Mouse (Mus musculus) kidney, postnatal 4 days (tissue): ENCODE results near the gene Spata1.
A peak's percentile ranks its signal among the peaks of the same experiment; 100 is the strongest.

ENCODE experiments used
- DNase-seq, 2 experiments: peaks; one replicate each; pipeline ENCODE4 v3.0.0; 2021; ENCODE audit warnings: mixed read lengths in 2 of 2

Gene Spata1

GRCm38 (mm10) chr3:146499431-146500002 is at the start of gene Spata1, which contains the start of gene Gng5:
TSS of gene Spata1 (minus strand) at chr3:146499753.
TSS of gene Gng5 (plus strand) at chr3:146499807.
- peak; percentile 95 to 96 for DNase-seq

- no peak for DNase-seq
These were observed 44.1 kb upstream of the Spata1 start for GRCm38 (mm10) chr3:146543632-146544031.

GRCm38 (mm10) chr3:146540521-146541273 is 41.1 kb upstream of the Spata1 start:
- no peak for DNase-seq

GRCm38 (mm10) chr3:146534986-146535385 is 35.4 kb upstream of the Spata1 start:
- no peak for DNase-seq

- DNase-seq = no peak
These were observed 28.8 kb upstream of the Spata1 start for GRCm38 (mm10) chr3:146528335-146528734.

- DNase-seq = peak in 1 of 2 experiments; percentile 28
These were observed 22.1 kb upstream of the Spata1 start for GRCm38 (mm10) chr3:146521652-146522020.

GRCm38 (mm10) chr3:146520798-146521651 is 21.5 kb upstream of the Spata1 start, which contains the start of gene Rpf1:
TSS of gene Rpf1 (minus strand) at chr3:146521429.
- DNase-seq = peak; percentile 91 to 95

- DNase-seq = no peak
These were observed 20.8 kb upstream of the Spata1 start for GRCm38 (mm10) chr3:146520226-146520797.

GRCm38 (mm10) chr3:146506711-146507110 is 7.2 kb upstream of the Spata1 start:
- no peak for DNase-seq

- DNase-seq = no peak
These were observed 2.1 kb upstream of the Spata1 start for GRCm38 (mm10) chr3:146501601-146502123.

- no peak for DNase-seq
These were observed 1.3 kb upstream of the Spata1 start for GRCm38 (mm10) chr3:146500810-146501201.

- peak in 1 of 2 experiments; percentile 69 for DNase-seq
These were observed 653 bp upstream of the Spata1 start for GRCm38 (mm10) chr3:146500003-146500809.

GRCm38 (mm10) chr3:146498989-146499388 is 564 bp downstream of the Spata1 start:
- no peak for DNase-seq

- no peak for DNase-seq
These were observed 4.6 kb downstream of the Spata1 start for GRCm38 (mm10) chr3:146494941-146495340.

GRCm38 (mm10) chr3:146486464-146486863 is 13.1 kb downstream of the Spata1 start:
- DNase-seq = no peak

GRCm38 (mm10) chr3:146482044-146482443 is 17.5 kb downstream of the Spata1 start:
- no peak for DNase-seq

- no peak for DNase-seq
These were observed 25.1 kb downstream of the Spata1 start for GRCm38 (mm10) chr3:146474428-146474827.

GRCm38 (mm10) chr3:146473741-146474140 is 25.8 kb downstream of the Spata1 start:
- DNase-seq = no peak

GRCm38 (mm10) chr3:146472657-146473056 is 26.9 kb downstream of the Spata1 start:
- no peak for DNase-seq

- no peak for DNase-seq
These were observed 30.3 kb downstream of the Spata1 start for GRCm38 (mm10) chr3:146469226-146469625.

GRCm38 (mm10) chr3:146462939-146463338 is 36.6 kb downstream of the Spata1 start:
- DNase-seq = no peak

GRCm38 (mm10) chr3:146451375-146451774 is 48.2 kb downstream of the Spata1 start:
- DNase-seq = no peak
